Mouse (Mus musculus): ENCODE data around the gene Drosha. TPM values are rescaled to one million over a fixed set of nuclear protein-coding genes. Genes with fewer than 3 reads are reported as not detected.
A peak's percentile ranks its signal among the peaks of the same experiment; 100 is the strongest.

The Drosha gene
- polyA plus RNA-seq, 1 experiment from 2014 or later = 42.2 TPM

DNA sequence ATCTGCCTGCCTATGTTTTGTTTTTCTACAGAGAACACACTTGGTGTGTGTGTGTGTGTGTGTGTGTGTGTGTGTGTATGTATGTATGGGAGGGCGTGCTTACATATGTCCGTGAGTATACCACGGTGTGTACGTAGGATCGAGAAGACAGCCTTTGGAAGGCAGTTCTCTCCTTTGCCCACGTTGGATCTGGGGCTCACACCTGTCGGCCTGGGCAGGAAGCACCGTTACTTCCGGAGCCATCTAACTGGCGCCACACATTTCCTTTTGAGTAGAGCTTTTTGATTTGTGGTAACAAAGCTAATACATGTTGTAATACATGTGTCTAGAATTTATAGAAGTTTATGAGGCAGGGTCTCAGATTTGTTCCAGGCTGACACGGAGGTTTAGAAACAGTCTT is 16.1 kb downstream of the Drosha start:
- ATAC-seq (replicated peaks; ENCODE audit: low FRiP score, low TSS enrichment, low read depth) (no peak), DNase-seq (ENCODE audit: low spot score) (no peak)
- no peaks in the 10 kb centered on the region for H3K27me3 ChIP-seq (replicated peaks; ENCODE audit: control insufficient read depth, insufficient read depth, low read length)
- no peaks in the 10 kb centered on the region for H3K4me1 ChIP-seq (replicated peaks; ENCODE audit: control insufficient read depth, insufficient read depth, low read length)
- no peak overlapping the region for H3K9ac ChIP-seq (ENCODE audit: low read length)
- no peak overlapping the region for H3K4me2 ChIP-seq (ENCODE audit: low read length)
- no peaks in the 10 kb centered on the region for H3K9me3 ChIP-seq (ENCODE audit: control insufficient read depth, low read length)
- peaks cover 91% of the 10 kb centered on the region for H3K36me3 ChIP-seq (ENCODE audit: control insufficient read depth, insufficient read depth, low read length)
- no peak overlapping the region for H3K27ac ChIP-seq (ENCODE audit: low read depth)
- 96% methylated on average over 11 of the region's 11 CpGs for WGBS
- H3K4me3 ChIP-seq (ENCODE audit: low read depth, low read length) = no peak overlapping the region

DNA sequence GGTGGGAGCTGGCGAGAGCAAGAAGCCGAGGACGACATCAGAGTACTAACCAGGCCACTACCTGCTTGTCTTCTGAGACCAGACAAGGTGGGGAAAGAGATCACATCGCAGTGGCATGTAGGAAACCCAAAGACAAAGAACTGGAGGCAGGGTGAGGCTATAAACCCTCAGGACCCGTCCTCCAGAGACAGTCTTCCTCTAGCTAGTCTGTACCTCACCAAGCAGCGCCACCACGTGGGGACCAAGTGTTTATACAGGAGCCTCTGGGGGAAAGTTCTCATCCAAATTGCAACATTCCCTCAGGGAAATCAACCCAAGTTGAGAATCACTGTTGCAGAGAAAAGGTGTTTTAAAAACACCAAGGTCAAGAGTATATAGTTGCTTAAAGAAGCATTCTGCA is 18.2 kb downstream of the Drosha start:
- 78% methylated on average over 7 of the region's 7 CpGs for WGBS
- H3K27me3 ChIP-seq (replicated peaks; ENCODE audit: control insufficient read depth, insufficient read depth, low read length) = no peaks in the 10 kb centered on the region
- peaks cover 91% of the 10 kb centered on the region for H3K36me3 ChIP-seq (ENCODE audit: control insufficient read depth, insufficient read depth, low read length)
- no peaks in the 10 kb centered on the region for H3K9me3 ChIP-seq (ENCODE audit: control insufficient read depth, low read length)
- H3K9ac ChIP-seq (ENCODE audit: low read length) = no peak overlapping the region
- no peaks in the 10 kb centered on the region for H3K4me1 ChIP-seq (replicated peaks; ENCODE audit: control insufficient read depth, insufficient read depth, low read length)
- H3K4me2 ChIP-seq (ENCODE audit: low read length) = no peak overlapping the region
- no peak for ATAC-seq (replicated peaks; ENCODE audit: low FRiP score, low TSS enrichment, low read depth)
- no peak overlapping the region for H3K4me3 ChIP-seq (ENCODE audit: low read depth, low read length)
- no peak for DNase-seq (ENCODE audit: low spot score)
- no peak overlapping the region for H3K27ac ChIP-seq (ENCODE audit: low read depth)

DNA sequence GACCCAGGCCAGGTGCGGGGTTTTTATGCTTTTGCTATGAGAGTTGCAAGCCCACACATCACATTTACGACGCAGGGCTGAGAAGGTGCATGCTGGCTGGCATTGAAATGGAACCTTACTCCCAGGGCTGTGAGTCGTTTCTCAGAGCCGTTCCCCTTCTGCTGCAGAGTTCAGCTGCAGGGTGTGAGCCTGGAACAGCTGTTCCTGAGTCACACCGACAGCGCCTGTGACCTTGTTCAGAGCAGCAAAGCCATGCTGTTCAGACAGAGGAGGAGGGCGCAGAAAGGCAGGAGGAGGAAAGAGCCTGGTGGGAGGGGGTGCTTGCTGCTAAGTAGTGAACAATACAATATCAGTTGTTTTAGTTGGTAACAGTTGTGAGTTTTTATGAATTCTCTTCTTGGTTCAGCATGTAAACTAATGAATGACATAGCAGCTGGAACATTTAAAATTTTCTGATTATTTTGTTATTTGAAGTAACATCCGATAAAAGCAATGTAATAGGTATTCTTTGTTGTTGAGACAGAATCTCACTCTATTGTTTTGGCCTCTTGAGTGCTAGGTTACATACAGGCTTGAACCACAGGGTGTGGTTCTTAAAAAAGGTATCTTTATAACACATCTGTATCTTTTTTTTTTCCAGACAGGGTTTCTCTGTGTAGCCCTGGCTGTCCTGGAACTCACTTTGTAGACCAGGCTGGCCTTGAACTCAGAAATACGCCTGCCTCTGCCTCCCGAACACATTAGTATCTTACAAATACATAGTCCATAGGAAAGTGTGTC is 23.8 kb downstream of the Drosha start:
- 84% methylated on average over 11 of the region's 11 CpGs for WGBS
- no peak overlapping the region for H3K4me3 ChIP-seq (ENCODE audit: low read depth, low read length)
- no peak overlapping the region for H3K4me2 ChIP-seq (ENCODE audit: low read length)
- no peak overlapping the region for H3K9ac ChIP-seq (ENCODE audit: low read length)
- ATAC-seq (replicated peaks; ENCODE audit: low FRiP score, low TSS enrichment, low read depth) (no peak), DNase-seq (ENCODE audit: low spot score) (peak; percentile 10)
- H3K9me3 ChIP-seq (ENCODE audit: control insufficient read depth, low read length) = no peaks in the 10 kb centered on the region
- peaks cover 96% of the 10 kb centered on the region for H3K36me3 ChIP-seq (ENCODE audit: control insufficient read depth, insufficient read depth, low read length)
- no peaks in the 10 kb centered on the region for H3K27me3 ChIP-seq (replicated peaks; ENCODE audit: control insufficient read depth, insufficient read depth, low read length)
- H3K27ac ChIP-seq (ENCODE audit: low read depth) = no peak overlapping the region
- H3K4me1 ChIP-seq (replicated peaks; ENCODE audit: control insufficient read depth, insufficient read depth, low read length) = no peaks in the 10 kb centered on the region

- Histone ChIP-seq H3K4me2 (ENCODE audit: low read length) (no peak overlapping the region), H3K27me3 (replicated peaks; ENCODE audit: control insufficient read depth, insufficient read depth, low read length) (no peaks in the 10 kb centered on the region), H3K36me3 (ENCODE audit: control insufficient read depth, insufficient read depth, low read length) (peaks cover 95% of the 10 kb centered on the region), H3K4me1 (replicated peaks; ENCODE audit: control insufficient read depth, insufficient read depth, low read length) (no peaks in the 10 kb centered on the region), H3K4me3 (ENCODE audit: low read depth, low read length) (no peak overlapping the region), H3K27ac (ENCODE audit: low read depth) (no peak overlapping the region), H3K9me3 (ENCODE audit: control insufficient read depth, low read length) (no peaks in the 10 kb centered on the region), H3K9ac (ENCODE audit: low read length) (no peak overlapping the region)
- 85% methylated on average over 4 of the region's 4 CpGs for WGBS
- no peak for DNase-seq (ENCODE audit: low spot score)
- no peak for ATAC-seq (replicated peaks; ENCODE audit: low FRiP score, low TSS enrichment, low read depth)
Observed at GRCm38 (mm10) chr15:12849373-12849772, 24.8 kb downstream of the Drosha start.

DNA sequence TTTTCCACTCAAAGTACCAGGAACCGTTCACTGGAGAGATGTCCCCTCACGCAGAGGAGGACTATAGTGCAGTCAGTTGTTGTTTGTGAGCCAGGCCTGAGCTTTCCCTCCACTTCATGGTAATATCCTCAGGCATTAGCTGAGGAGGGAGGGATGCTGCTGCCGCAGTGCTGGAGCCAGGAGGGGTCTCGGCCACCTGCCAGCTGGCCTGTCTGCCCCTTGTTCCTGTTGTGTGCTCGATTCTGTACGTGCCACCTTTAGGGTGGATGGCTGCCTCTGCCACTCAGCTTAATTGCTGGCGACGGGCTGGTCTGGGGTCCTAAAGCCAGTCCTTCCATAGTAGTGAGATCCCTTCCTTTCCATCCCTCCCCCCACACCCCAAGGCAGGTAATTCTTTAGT is 28.9 kb downstream of the Drosha start:
- Histone ChIP-seq H3K4me1 (replicated peaks; ENCODE audit: control insufficient read depth, insufficient read depth, low read length) (no peaks in the 10 kb centered on the region), H3K36me3 (ENCODE audit: control insufficient read depth, insufficient read depth, low read length) (peaks cover 92% of the 10 kb centered on the region), H3K9ac (ENCODE audit: low read length) (no peak overlapping the region), H3K4me3 (ENCODE audit: low read depth, low read length) (no peak overlapping the region), H3K27me3 (replicated peaks; ENCODE audit: control insufficient read depth, insufficient read depth, low read length) (no peaks in the 10 kb centered on the region), H3K9me3 (ENCODE audit: control insufficient read depth, low read length) (no peaks in the 10 kb centered on the region), H3K4me2 (ENCODE audit: low read length) (no peak overlapping the region), H3K27ac (ENCODE audit: low read depth) (no peak overlapping the region)
- peak; percentile 32 for DNase-seq (ENCODE audit: low spot score)
- no peak for ATAC-seq (replicated peaks; ENCODE audit: low FRiP score, low TSS enrichment, low read depth)
- 97% methylated on average over 8 of the region's 8 CpGs for WGBS

DNA sequence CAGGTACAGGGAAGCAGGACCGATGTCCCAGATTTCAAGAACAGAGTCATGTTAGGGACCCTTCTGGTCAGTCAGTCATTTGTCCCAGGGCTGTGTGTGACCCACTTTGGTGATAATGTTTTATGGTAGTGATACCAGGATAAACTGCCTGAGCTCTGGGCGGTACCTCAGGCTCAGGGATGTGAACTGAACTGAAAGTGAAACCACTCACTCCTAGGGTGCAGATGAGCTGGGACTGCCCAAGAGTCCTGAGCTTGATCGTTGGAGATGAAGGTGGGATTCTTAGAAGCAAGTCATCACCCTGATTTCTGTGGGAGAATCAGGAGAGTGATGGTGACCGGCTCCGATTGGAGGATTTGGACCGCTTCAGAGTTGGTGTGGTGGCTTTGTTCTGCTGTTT is 32.2 kb downstream of the Drosha start:
- no peak overlapping the region for H3K4me2 ChIP-seq (ENCODE audit: low read length)
- no peak overlapping the region for H3K27ac ChIP-seq (ENCODE audit: low read depth)
- H3K36me3 ChIP-seq (ENCODE audit: control insufficient read depth, insufficient read depth, low read length) = peaks cover 91% of the 10 kb centered on the region
- ATAC-seq (replicated peaks; ENCODE audit: low FRiP score, low TSS enrichment, low read depth) (no peak), DNase-seq (ENCODE audit: low spot score) (no peak)
- WGBS = 96% methylated on average over 6 of the region's 6 CpGs
- no peak overlapping the region for H3K4me3 ChIP-seq (ENCODE audit: low read depth, low read length)
- no peaks in the 10 kb centered on the region for H3K4me1 ChIP-seq (replicated peaks; ENCODE audit: control insufficient read depth, insufficient read depth, low read length)
- no peaks in the 10 kb centered on the region for H3K9me3 ChIP-seq (ENCODE audit: control insufficient read depth, low read length)
- H3K9ac ChIP-seq (ENCODE audit: low read length) = no peak overlapping the region
- no peaks in the 10 kb centered on the region for H3K27me3 ChIP-seq (replicated peaks; ENCODE audit: control insufficient read depth, insufficient read depth, low read length)

DNA sequence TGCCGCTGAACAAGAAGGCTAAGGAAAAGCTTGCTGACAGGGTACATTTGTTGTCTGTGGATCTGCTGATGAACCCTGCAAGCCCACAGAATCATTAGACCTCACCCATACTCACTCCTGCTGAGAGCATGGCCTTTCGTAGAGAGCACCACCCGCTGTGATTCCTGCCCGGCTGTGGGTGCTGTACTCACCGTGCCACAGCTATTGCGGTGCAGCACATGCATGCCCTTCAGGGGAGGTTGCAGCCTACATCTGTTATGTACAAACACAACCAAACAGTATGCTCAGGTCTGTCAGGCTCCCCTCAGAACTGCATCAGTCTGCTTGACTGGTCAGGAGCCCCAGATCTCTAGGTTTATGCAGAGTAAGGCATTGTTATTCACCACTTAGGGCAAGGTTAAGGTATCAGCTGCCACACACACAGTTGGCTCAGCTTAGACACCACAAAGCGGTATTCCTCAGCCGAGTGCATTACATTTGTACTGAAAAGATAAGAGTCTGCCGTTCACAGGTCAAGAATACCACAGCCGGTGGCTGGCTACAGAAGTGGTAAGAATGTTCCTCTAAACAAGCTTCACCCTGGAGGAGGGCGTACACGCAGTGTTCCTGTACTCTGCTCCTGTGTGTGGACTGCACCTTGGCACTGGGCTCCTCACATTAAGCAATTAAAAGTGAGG is 33.4 kb downstream of the Drosha start:
- 90% methylated on average over 12 of the region's 12 CpGs for WGBS
- H3K4me3 ChIP-seq (ENCODE audit: low read depth, low read length) = no peak overlapping the region
- H3K27ac ChIP-seq (ENCODE audit: low read depth) = no peak overlapping the region
- no peaks in the 10 kb centered on the region for H3K9me3 ChIP-seq (ENCODE audit: control insufficient read depth, low read length)
- ATAC-seq (replicated peaks; ENCODE audit: low FRiP score, low TSS enrichment, low read depth) (no peak), DNase-seq (ENCODE audit: low spot score) (no peak)
- no peak overlapping the region for H3K9ac ChIP-seq (ENCODE audit: low read length)
- H3K4me2 ChIP-seq (ENCODE audit: low read length) = no peak overlapping the region
- no peaks in the 10 kb centered on the region for H3K4me1 ChIP-seq (replicated peaks; ENCODE audit: control insufficient read depth, insufficient read depth, low read length)
- H3K27me3 ChIP-seq (replicated peaks; ENCODE audit: control insufficient read depth, insufficient read depth, low read length) = no peaks in the 10 kb centered on the region
- peaks cover 90% of the 10 kb centered on the region for H3K36me3 ChIP-seq (ENCODE audit: control insufficient read depth, insufficient read depth, low read length)

DNA sequence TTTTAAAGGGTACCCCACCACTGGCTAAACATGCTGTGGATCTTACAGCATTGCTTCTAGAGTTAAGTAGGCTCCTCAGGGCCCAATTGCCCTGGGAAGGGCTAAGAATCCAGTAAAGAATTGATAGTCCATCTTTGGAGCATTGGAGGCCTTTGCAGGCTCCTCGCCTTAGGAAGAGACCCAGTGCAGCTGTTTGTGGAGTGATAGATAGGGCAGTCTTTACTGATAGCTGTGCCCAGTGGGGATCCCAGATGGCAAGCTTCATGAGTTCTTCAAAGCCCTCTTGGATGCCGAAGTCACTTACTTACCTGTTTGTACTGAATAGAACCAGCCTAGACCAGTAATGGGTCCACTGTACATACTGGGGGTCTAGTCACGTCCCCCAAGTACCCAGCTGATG is 34.0 kb downstream of the Drosha start:
- Histone ChIP-seq H3K27ac (ENCODE audit: low read depth) (no peak overlapping the region), H3K4me2 (ENCODE audit: low read length) (no peak overlapping the region), H3K4me1 (replicated peaks; ENCODE audit: control insufficient read depth, insufficient read depth, low read length) (no peaks in the 10 kb centered on the region), H3K9me3 (ENCODE audit: control insufficient read depth, low read length) (no peaks in the 10 kb centered on the region), H3K4me3 (ENCODE audit: low read depth, low read length) (no peak overlapping the region), H3K36me3 (ENCODE audit: control insufficient read depth, insufficient read depth, low read length) (peaks cover 89% of the 10 kb centered on the region), H3K27me3 (replicated peaks; ENCODE audit: control insufficient read depth, insufficient read depth, low read length) (no peaks in the 10 kb centered on the region), H3K9ac (ENCODE audit: low read length) (no peak overlapping the region)
- DNase-seq (ENCODE audit: low spot score) (no peak), ATAC-seq (replicated peaks; ENCODE audit: low FRiP score, low TSS enrichment, low read depth) (no peak)
- WGBS = 94% methylated on average over 3 of the region's 3 CpGs

DNA sequence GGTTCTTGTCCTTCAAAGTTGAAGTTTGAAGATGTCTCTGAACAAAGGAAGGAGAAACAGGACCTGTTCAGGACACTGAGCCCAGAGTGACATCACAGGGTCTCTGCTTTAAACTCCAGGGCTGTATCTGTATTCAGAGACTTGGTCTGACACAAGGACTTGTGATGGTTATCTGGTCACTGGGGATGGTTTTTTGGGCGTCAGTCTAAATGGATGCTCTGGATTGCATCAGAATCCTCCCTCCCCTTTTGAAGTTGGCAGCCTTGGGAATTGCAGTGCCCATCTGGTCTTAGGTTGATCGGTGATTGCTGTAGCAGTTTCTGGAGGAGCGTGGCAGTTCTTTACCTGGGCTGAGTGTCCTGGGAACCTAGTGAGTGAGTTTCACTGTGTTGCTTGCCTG is 37.4 kb downstream of the Drosha start:
- Histone ChIP-seq H3K27me3 (replicated peaks; ENCODE audit: control insufficient read depth, insufficient read depth, low read length) (no peaks in the 10 kb centered on the region), H3K4me1 (replicated peaks; ENCODE audit: control insufficient read depth, insufficient read depth, low read length) (peaks cover 3% of the 10 kb centered on the region), H3K9me3 (ENCODE audit: control insufficient read depth, low read length) (no peaks in the 10 kb centered on the region), H3K4me2 (ENCODE audit: low read length) (no peak overlapping the region), H3K36me3 (ENCODE audit: control insufficient read depth, insufficient read depth, low read length) (peaks cover 81% of the 10 kb centered on the region), H3K9ac (ENCODE audit: low read length) (no peak overlapping the region), H3K4me3 (ENCODE audit: low read depth, low read length) (no peak overlapping the region), H3K27ac (ENCODE audit: low read depth) (no peak overlapping the region)
- DNase-seq (ENCODE audit: low spot score) = no peak
- WGBS = 58% methylated on average over 3 of the region's 3 CpGs
- ATAC-seq (replicated peaks; ENCODE audit: low FRiP score, low TSS enrichment, low read depth) = no peak

Measured in intestine, embryonic 14.5 days (tissue).